Mouse (Mus musculus) common myeloid progenitor, adult 5-6 weeks (primary cell): ENCODE results near the gene Ppp1r17. TPM values are rescaled to one million over a fixed set of nuclear protein-coding genes. Genes with fewer than 3 reads are reported as not detected.

ENCODE experiments used
- total RNA-seq: library from RNA; stranded (forward); fragments of 200-1000, 187-1606 nt; gene quantifications from 2 replicates; pipeline ENCODE4 v1.2.3, GENCODE M21; 2017

The Ppp1r17 gene
- total RNA-seq, 1 experiment from 2014 or later: not detected

Other genes with a start within 250 kb of the Ppp1r17 start
- not detected in 2 replicates for gene Itprid1, start 180.6 kb upstream of the Ppp1r17 start, total RNA-seq